Mouse (Mus musculus) c-Kit-positive CD71-negative TER-119-negative erythroid progenitor cells, embryonic 14.5 days (primary cell): Measurements from ENCODE around the gene Fip1l1.
A peak's percentile ranks its signal among the peaks of the same experiment; 100 is the strongest.

Source experiments
- DNase-seq: peaks from one replicate; pipeline ENCODE4 v3.0.0-alpha.2; 2013; ENCODE audit warnings: low read depth

Gene Fip1l1

DNA sequence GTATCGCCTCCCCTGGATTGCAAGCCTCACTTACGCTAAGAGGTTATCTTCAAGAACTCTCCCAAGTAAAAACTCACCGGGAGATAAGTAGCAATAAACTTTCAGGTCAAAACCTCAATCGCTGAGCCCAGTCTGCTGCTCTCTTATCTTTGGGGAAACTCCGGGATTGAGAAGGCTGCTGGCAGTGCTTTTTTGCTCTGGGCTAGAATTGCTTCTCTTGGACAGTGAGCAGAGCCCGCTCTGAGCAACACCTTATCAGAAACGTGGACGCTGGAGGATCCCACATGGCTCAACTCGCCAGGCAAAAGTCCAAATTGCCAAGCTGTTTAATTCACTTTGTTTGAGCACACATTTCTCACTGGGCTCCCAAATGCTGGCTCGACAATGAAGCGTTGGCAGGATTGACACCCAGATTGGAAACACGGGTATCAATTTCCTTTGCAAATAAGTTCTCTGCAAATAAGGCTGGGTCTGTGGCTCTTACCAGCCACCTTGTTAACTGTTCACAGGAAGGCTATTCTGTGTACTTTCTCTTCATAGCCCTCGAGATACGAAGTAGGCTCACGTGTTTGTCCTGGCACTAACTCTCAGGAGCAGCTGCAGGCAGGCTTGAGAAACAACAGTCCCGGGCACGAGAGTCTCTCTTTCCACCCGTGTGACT is 78.4 kb downstream of the Fip1l1 start:
- DNase-seq, result no peak

DNA sequence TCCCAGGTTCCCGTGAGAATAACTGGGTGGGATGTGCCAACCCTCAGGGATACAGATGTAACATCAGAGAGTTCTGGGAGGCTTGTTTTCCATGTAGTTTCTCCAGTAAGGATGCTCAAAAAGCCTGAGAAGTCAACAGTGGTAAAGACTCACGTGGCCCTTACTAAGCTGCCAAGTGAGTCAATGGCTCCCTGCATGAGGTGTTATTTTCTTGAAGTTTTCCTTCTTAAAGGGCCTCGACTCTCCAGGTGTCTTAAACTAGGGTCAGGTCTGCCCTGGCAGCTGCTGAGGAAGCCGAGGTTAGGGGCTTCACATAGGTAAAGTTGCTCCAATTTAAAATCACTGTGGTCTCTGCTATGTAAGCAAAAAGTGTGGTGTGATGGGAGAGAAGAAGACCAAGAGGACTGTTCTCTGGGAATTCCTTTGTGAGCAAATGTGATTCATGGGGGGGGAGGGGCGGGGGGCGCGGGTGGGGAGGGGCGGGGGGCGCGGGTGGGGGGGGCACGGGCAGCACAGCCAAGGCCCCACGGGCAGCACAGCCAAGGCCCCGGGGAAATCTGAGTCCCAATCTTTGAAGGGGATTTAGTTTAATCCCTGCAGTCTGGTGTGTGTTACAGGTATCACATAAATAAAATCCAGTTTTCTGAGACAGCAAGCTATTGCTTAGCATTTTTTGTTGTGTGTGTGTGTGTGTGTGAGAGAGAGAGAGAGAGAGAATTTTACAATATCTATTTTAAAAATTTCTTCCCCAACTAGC is 82.7 kb downstream of the Fip1l1 start:
- DNase-seq, result no peak

DNA sequence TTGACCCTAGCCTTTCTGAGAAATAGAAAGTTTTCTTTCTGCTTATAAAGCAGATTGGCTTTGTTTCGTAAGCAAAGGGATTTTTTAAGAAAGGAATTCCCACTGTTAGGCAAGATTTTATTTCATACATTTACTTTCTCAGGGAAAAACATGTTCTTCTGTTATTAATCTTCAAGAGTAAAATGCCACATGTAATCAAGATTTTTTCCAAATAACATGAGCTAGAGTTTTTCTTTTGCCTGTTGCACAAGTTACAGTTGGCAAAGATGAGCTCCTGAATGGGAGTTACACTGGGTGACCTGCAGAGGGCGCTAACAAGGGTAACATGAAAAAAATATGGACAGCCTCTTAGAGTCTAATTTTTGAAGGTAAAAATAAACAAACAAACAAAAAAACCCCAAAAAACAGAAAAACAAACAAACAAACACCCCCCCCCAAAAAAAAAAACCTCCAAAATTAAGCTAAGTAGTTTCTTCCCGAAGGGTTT is 83.4 kb downstream of the Fip1l1 start:
- no peak for DNase-seq

DNA sequence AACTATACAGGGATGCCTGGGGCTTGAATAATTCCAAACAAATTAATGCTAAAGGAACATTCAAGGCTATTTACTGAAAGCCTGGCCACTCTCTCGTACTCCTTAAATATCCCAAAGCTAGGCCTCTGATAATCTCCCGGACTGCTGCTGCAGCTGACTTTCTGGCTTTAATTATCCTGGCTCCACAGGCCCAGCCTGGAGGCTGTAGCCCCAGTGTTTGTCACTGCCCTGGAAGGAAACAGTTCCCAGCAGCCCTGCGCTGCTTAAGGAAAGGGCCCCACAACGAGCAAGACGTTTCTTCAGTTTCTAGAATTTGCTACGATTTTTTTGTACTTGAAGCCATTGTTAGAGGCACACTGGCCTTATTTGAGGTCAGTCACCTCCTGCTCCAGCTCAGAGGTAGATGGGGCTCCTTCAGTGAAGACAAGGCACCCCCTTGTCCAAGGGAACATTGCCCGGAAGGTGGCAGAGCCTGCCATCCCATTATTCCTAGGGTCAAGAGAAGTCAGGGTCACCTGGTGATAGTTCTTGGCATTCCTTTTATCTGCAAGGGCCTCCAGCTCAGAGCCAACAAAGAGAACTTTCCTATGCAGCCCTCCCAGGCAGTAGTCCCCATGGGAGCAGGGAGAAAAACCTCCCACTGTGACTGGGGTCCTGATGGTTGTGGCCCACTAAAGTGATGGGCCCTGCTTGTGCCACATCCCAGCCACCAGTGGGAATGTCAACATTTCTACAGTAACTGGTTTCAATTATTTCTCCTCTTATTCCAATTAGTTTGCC is 86.6 kb downstream of the Fip1l1 start:
- no peak for DNase-seq

DNA sequence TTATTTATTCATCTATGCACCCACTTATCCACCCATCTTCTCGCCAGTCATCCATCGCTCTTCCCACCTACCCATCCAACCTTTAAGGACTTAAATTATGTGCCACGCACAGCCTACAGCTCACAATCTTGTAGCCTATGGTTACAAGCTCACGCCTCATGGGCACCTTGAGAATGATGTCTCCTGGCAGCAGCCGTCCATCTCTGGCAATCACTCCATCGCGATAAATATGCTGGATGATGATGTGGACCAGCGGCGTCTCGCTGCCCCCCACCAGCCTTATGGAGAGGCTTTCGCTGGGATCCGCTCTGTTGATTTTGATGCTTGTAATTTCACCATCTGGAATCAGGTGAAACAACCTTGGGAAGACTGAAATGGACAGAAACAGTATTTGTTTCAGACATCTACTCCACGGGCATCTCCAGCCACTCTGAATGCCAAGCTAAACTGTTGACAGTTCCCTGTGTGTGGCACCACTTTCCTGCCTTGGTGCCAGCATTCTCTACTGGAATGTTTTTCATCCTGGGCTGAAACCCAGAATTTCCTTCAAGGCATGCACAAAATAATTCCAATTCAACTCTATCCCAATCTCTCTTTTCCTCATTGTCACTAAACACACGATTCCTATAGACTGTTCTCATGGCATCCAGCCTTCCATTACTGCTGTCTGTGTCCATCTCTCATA is 88.2 kb downstream of the Fip1l1 start:
- DNase-seq, result no peak

DNA sequence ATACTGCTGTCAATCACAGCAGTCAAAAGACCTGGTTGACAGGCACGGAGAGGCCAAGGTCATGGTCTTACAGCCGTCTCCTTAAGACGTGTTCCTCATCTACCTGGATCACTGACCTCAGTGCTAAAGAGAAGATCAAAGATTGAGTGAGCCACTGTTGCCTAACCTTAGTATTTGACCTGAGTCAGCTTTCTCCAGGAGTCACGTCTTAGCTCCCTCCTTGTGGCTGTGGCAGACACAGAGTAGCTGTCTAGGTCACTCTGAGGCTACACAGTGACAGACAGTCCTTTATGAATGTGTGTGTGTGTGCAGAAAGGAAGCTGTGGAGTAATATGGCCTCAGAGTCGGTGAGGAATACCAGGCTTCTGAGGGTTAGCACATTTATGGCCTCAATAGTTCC is 89.1 kb downstream of the Fip1l1 start:
- no peak for DNase-seq

DNA sequence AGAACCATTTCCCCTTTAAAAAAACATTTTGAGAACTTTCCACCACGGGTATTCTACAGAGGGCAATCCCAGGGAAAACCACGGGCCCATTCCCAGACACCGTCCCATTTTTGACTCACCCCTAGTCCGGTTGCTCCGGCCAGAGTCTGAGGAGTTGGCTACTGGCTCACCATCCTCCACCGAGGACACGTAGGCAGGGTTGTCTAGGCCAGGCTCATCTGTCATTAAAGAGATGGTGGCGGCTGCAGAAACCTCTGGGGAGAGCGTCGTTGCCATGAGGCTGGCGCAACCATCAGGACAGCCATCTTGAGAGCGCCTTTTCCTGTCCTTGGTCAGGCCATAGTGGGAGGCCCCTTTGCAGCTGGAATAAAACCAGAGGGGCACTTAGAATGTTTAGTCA is 92.8 kb downstream of the Fip1l1 start:
- no peak for DNase-seq

DNA sequence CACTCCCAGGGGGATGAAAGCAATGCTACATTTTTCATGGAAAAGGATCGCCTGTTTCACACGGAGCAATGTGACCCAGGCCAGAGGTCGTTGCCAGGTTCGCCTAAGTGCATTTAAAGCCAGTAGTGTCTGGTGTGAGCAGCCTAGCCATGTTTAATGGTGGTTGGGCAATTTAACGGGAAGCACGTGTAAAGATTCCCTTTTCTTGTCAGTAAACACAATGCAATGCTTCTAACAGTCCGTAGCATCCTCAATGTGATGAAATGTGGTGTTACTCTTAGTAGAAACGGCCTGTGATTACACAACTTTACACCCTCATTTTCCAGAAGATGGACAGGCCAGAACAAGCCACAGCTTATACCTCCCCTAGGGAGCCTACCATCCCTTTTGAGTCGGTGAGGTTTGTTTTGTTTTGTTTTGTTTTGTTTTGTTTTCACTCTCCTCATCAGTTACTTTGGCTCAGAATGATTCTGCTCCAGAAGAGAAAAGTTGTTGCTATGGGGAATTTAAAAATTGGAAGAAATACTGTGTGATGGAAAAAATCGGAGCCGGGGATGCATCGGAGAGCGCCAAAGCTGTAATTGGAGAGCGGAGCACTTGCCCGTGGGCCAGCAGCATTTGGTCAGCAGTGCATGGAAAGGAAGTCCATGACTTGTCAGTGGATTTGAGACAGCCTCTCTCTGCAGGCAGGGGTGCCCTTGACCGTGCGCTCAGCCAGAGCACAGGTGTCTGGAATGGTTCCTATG is 97.3 kb downstream of the Fip1l1 start:
- no peak for DNase-seq

DNA sequence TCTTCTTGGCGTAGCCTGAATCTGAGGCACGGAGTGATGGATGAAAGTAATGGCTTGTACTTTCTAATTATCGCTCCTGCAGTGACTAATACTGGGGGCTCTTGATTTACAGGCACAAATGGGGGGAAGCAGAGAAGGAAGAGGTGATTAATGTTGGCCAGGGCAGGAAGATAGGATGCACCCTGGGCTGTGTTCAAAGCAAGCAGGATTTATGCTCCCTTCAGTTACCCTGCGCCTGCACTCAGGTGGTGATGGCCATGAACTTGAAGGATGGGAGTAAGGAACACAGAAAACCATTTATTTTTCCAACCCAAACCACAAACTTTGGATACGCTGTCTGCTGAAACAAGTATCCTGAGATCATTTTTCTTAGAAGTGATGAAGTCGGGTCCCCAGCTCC is 98.2 kb downstream of the Fip1l1 start:
- DNase-seq, result no peak

DNA sequence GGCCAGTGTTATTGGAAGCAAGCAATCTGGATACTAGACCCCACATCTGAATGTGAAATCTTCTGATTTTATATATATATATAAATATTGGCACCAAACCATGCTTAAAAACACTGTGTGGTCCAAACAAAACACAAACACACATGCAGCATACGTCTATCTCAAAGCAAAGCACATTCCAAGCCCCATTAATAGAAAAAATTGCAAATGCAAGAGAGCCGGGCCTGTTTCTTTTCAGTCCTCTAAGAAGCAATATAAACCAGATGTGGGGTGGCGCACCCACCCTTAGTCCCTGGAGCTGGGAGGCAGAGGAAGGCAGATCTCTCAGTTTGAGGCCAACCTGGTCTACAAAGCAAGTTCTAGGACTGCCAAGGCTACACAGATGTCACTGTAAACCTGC is 99.1 kb downstream of the Fip1l1 start:
- no peak for DNase-seq

DNA sequence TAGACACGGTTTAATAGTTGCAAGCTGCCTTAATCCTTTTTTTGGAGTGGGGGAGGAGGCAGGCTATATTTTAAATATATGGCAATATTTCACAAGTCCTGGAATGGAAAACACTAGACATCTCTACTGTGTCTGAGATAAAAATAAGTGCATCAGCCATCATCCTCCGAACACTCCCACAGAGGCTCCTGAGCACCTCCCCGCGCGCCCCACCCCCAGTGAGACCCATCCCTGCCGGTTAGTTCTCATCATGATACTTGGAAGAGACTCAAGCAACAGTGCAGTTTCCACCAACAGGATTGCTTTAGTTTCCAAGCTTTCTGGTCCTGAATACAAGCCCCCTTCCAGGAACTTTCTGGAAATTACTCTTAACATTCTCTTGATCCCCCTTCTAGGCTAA is 104.3 kb downstream of the Fip1l1 start:
- no peak for DNase-seq

DNA sequence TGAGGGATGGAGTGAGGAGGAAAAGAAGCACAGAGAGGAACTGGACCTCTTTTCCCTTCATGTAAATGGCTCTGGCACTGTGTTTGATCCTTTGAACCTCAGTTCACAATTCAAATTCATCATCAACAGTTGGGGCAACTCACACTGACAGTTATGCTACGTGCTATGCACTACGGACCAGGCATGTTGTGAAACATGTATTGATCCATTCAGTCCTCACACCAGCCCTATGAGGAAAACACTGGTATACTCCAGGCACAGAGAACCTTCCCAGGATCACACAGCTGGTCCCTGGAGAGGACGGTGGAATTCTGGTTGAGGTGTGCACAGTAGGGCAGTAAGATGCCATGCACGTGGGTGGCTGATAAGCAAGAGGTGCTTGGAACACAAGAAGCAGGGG is 105.3 kb downstream of the Fip1l1 start:
- no peak for DNase-seq

DNA sequence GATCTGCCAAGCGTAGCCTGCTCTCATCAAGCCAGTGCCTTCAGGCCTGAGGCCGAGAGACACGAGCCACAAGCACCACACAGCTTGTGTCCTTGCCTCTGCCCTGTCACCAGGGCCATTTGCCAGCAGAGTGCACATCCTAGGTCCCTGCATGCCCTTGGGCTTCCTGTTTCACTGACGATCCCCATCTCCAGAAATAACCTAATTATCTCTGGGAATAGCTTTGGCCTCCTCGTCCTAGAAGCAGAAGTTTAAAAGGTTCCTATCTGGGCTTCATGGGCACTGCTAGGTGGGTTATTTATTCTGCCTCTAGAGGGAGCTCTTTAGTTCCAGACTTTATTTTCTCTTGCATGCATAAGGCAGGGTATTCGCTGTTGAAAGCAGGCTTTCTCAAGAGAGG is 105.8 kb downstream of the Fip1l1 start:
- peak; percentile 19 for DNase-seq

DNA sequence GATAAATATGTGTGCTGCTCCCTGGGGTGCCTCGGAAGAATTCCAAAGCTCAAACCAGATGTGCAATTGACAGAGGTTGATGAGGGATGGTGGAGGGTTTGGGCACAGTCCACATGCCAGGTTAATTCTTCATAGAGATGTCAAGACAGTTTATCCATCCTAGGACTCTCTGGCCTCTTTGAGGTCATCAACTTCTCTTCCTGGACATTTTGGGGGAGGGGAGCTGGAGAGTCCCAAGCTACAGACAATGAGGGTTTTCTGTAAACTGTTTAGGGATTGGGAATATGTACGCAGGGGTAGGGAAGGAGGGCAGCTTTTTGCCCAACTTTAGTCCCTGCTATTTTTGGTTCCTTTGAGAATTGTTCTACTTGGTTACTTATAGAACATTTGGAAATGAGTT is 107.0 kb downstream of the Fip1l1 start:
- no peak for DNase-seq

DNA sequence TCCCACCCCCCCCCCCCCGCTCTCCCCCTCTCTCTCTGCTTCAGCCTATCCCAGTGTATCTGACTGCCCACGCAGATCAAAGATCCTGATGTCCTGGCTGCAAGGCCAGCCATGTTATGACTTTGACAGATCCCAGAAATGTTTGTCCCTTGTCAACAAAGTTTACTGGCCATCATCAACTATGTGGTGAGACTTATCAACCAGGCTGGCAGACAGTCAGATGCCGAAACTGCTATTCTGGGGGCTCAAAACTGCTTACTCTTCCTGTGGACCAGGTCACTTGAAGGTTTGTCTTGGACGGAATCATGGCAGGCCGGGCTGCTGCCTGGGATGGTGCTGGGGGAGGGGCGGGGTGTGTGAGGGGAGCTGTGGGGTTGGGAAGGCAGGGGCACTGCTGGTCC is 112.3 kb downstream of the Fip1l1 start:
- DNase-seq, result no peak

DNA sequence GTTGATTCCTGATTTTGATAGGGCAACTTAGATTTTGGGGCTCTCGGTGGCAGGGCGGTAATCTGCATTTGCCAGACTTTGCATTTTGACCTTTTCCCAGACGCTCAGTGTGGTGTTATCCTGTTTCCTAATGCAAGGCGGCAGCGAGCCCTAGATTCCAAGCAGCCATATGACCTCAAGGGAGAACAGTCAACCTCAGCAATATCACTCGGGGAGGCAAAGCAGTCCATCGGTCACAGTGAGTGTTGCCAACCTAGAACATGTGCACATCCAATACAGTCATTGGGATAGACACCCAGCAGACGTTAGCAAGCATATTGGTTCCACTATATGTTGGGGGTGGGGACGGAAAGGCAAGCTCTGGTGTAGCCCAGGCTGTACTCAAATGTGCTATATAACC is 113.0 kb downstream of the Fip1l1 start:
- DNase-seq, result no peak
